Mouse (Mus musculus) E14TG2a.4 (cell line): ENCODE data around the gene B3gnt7.
A peak's percentile ranks its signal among the peaks of the same experiment; 100 is the strongest.

Experiments used
- H3K27me3 ChIP-seq: 2 replicates; pipeline ENCODE4 v1.6.1; 2014; ENCODE audit warnings: low read length, control low read depth; ENCODE audit not compliant: insufficient read depth
- H3K36me3 ChIP-seq: 2 replicates; pipeline ENCODE4 v1.6.1; 2014; ENCODE audit warnings: low read length, control low read depth; ENCODE audit not compliant: insufficient read depth
- H3K4me1 ChIP-seq: replicated peaks from 2 replicates; pipeline ENCODE4 v1.6.1; 2014; ENCODE audit warnings: low read depth, low read length, control low read depth
- H3K4me3 ChIP-seq: replicated peaks from 2 replicates; pipeline ENCODE4 v1.5.1; 2014; ENCODE audit warnings: mild to moderate bottlenecking, low read length
- H3K9me3 ChIP-seq: 2 replicates; pipeline ENCODE4 v1.6.1; 2014; ENCODE audit warnings: low read length, control low read depth
- CTCF ChIP-seq: conservative IDR thresholded peaks from 2 replicates; pipeline ENCODE4 v1.5.1; 2014; ENCODE audit warnings: low read length
- NANOG ChIP-seq: IDR thresholded peaks from 2 replicates; pipeline ENCODE4 v1.6.1; 2014; ENCODE audit warnings: borderline replicate concordance, low read length, mixed read lengths
- POU5F1 ChIP-seq: IDR thresholded peaks from 2 replicates; pipeline ENCODE4 v1.6.1; 2014; ENCODE audit warnings: low read length, borderline replicate concordance

B3gnt7 gene

GRCm38 (mm10) chr1:86307177-86307762 lies 4.6 kb downstream of the B3gnt7 start:
- H3K9me3 ChIP-seq, result no peaks in the 10 kb centered on the region
- no peaks in the 10 kb centered on the region for H3K27me3 ChIP-seq
- H3K36me3 ChIP-seq, result peaks cover 42% of the 10 kb centered on the region
- TF ChIP-seq POU5F1 (no peak), NANOG (no peak), CTCF (no peak)
- peaks cover 68% of the 10 kb centered on the region for H3K4me1 ChIP-seq
- peak overlapping the region; percentile 96 for H3K4me3 ChIP-seq

- peaks cover 42% of the 10 kb centered on the region for H3K36me3 ChIP-seq
- H3K4me1 ChIP-seq, result peaks cover 68% of the 10 kb centered on the region
- TF ChIP-seq NANOG (no peak), POU5F1 (no peak), CTCF (no peak)
- no peaks in the 10 kb centered on the region for H3K27me3 ChIP-seq
- H3K9me3 ChIP-seq, result no peaks in the 10 kb centered on the region
- H3K4me3 ChIP-seq, result peak overlapping the region; percentile 96
Measured at GRCm38 (mm10) chr1:86307871-86308641, 5.4 kb downstream of the B3gnt7 start.

GRCm38 (mm10) chr1:86309270-86309833 lies 6.7 kb downstream of the B3gnt7 start:
- no peaks in the 10 kb centered on the region for H3K9me3 ChIP-seq
- no peaks in the 10 kb centered on the region for H3K27me3 ChIP-seq
- H3K4me1 ChIP-seq, result peaks cover 77% of the 10 kb centered on the region
- peak; percentile 96 for TF ChIP-seq POU5F1
- peak; percentile 84 for TF ChIP-seq NANOG
- TF ChIP-seq CTCF, result no peak
- peaks cover 37% of the 10 kb centered on the region for H3K36me3 ChIP-seq
- peak overlapping the region; percentile 96 for H3K4me3 ChIP-seq

GRCm38 (mm10) chr1:86310536-86311310 lies 8.1 kb downstream of the B3gnt7 start:
- peaks cover 77% of the 10 kb centered on the region for H3K4me1 ChIP-seq
- peaks cover 24% of the 10 kb centered on the region for H3K36me3 ChIP-seq
- H3K4me3 ChIP-seq, result peak overlapping the region; percentile 96
- H3K27me3 ChIP-seq, result no peaks in the 10 kb centered on the region
- peak; percentile 45 for TF ChIP-seq CTCF
- TF ChIP-seq POU5F1, result peak; percentile 86; the same call in 1 of the 2 replicates
- TF ChIP-seq NANOG, result peak; percentile 90
- no peaks in the 10 kb centered on the region for H3K9me3 ChIP-seq

GRCm38 (mm10) chr1:86311467-86312005 lies 8.9 kb downstream of the B3gnt7 start:
- Histone ChIP-seq H3K4me3 (peak overlapping the region; percentile 55), H3K4me1 (peaks cover 71% of the 10 kb centered on the region), H3K27me3 (no peaks in the 10 kb centered on the region), H3K36me3 (peaks cover 15% of the 10 kb centered on the region), H3K9me3 (no peaks in the 10 kb centered on the region)
- TF ChIP-seq CTCF, result no peak
- peak; percentile 16; the same call in 1 of the 2 replicates for TF ChIP-seq NANOG
- no peak for TF ChIP-seq POU5F1

GRCm38 (mm10) chr1:86312269-86312668 lies 9.6 kb downstream of the B3gnt7 start:
- H3K4me3 ChIP-seq, result peak overlapping the region; percentile 51
- no peak for TF ChIP-seq POU5F1
- TF ChIP-seq CTCF, result no peak
- H3K4me1 ChIP-seq, result peaks cover 64% of the 10 kb centered on the region
- peaks cover 8% of the 10 kb centered on the region for H3K36me3 ChIP-seq
- H3K9me3 ChIP-seq, result no peaks in the 10 kb centered on the region
- H3K27me3 ChIP-seq, result no peaks in the 10 kb centered on the region

- H3K9me3 ChIP-seq, result no peaks in the 10 kb centered on the region
- H3K36me3 ChIP-seq, result no peaks in the 10 kb centered on the region
- H3K27me3 ChIP-seq, result no peaks in the 10 kb centered on the region
- TF ChIP-seq NANOG (no peak), POU5F1 (no peak), CTCF (no peak)
- H3K4me1 ChIP-seq, result peaks cover 54% of the 10 kb centered on the region
- peak overlapping the region; percentile 64 for H3K4me3 ChIP-seq
Measured at GRCm38 (mm10) chr1:86313096-86313771, 10.6 kb downstream of the B3gnt7 start.

- H3K4me3 ChIP-seq, result peak overlapping the region; percentile 64
- no peaks in the 10 kb centered on the region for H3K36me3 ChIP-seq
Measured at GRCm38 (mm10) chr1:86313772-86314125, 11.1 kb downstream of the B3gnt7 start.

More at GRCm38 (mm10) chr1:86313772-86314125, 11.1 kb downstream of the B3gnt7 start:
- Histone ChIP-seq H3K27me3 (no peaks in the 10 kb centered on the region), H3K9me3 (no peaks in the 10 kb centered on the region), H3K4me1 (peaks cover 51% of the 10 kb centered on the region)
- TF ChIP-seq CTCF (peak; percentile 62), NANOG (no peak)
